Mouse (Mus musculus) T-helper 1 cell (primary cell): ENCODE results near the gene Clcf1.

ENCODE experiments used
- in situ Hi-C: fragments of 300-600 bp; cut with MboI, MseI; formaldehyde crosslinking; loops from one replicate; pipeline ENCODE4 v1.15.1; 2025; ENCODE audit warnings: high pct_unique_total_duplicates

Clcf1 gene

DNA sequence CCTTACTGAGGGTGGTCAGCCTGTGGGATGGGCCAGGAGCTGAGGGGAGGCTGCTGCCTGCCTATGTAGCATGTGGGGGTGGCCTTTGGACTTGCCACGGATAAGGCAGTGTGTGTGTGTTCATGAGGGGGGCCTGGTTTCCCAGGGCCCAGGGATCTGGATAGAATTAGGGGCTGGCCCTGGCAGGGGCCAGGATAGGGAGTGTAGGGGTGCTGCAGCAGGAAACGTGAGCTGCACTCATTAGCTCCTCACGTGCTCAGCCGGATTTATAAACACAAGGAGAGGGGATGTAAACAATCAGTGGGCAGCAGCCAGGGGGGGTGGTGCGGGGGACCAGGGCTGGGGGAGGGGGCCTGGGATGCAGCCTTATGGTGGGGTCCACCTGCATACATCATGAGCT, 3.1 kb downstream of the Clcf1 start:
- in situ Hi-C loops = no loop called here

DNA sequence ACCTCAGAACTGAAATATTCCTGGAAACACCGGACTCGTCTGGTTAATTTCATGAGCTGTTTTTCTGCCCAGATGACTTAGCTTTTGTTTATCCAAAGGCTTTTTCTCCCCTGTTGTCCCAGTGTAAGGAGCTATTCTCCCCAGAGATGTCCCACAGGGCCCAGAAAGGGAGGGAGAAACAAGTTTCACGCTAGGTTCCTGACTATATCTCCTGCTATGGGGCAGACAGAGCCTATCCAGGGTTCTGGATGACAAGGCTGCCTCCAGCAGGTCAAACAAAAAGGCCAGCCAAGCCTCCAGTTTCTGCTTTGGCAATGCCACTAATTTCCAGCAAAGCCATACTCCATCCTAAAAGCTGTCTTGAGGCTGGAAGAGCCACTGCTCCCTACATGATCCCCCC, 3.8 kb downstream of the Clcf1 start:
- in situ Hi-C loops = no loop called here

DNA sequence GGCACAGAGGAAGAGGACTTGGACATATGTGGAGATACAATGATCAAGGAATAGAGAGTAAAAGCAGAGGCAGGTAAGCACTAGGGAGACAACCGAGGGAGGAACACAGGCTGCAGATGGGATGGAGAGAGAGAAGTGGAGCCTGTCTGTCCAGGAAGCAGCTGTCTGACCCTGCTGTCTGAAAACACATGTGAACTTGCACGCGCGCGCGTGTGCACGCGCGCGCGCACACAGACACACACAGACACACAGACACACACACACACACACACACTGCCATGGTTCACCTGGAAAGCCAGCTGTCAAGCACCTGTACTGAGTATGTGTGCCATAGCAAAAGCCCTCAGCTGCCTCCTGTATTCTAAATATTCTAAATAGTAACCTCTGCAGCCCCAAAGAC, 4.3 kb downstream of the Clcf1 start:
- in situ Hi-C loops = no loop called here

DNA sequence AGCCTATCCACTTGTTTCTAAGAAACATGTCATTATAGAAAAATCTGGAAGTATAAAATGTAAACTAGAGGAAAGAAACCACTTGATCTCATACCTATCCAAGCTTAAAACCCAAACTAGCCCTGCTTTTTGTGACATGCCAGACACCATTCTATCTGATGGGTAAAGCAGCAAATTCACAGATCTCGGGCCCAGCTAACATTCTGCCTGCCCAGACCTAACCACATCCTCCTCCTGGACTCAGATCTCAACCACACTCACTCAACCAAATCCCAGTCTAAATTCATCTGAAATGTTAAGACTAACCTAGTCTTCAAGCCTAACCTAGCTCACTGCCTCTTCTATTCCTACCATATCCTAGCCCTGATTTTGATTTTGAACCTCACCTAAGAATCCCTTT, 4.7 kb downstream of the Clcf1 start:
- in situ Hi-C loops = no loop called here

DNA sequence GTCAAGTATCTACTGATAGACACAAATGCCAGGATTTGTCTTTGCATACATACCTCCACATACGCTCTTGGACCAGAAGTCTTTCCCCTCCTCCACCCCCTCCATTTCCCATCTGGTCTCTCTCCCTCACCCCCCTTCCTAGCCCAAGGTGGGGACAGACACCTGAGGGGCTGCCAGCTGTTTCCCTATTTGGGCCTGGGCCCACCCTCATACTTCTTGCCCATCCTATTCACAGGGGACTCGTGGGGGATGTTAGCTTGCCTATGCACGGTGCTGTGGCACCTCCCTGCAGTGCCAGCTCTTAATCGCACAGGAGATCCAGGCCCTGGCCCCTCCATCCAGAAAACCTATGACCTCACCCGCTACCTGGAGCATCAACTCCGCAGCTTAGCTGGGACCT, 5.9 kb downstream of the Clcf1 start:
- in situ Hi-C loops = no loop called here

DNA sequence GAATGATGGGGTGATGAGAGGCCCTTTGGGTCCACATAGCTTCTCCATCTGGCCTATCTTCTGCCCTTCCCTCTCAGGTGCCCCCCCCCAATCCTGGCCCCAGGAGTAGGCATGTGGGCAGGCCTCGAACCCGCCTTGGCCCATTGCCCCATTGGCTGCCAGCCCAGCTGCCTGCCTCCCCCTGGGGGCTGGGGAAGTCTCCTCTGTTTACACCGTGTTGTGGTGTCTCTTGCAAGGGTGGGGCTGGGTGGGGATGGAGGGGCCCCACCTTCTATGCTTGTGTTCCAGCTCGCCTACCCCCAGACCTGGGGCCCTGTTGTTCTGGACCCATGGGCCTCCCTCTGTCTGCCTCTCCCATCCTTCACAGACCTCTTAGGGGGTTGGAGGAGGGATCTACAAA, 6.4 kb downstream of the Clcf1 start:
- in situ Hi-C loops = no loop called here

DNA sequence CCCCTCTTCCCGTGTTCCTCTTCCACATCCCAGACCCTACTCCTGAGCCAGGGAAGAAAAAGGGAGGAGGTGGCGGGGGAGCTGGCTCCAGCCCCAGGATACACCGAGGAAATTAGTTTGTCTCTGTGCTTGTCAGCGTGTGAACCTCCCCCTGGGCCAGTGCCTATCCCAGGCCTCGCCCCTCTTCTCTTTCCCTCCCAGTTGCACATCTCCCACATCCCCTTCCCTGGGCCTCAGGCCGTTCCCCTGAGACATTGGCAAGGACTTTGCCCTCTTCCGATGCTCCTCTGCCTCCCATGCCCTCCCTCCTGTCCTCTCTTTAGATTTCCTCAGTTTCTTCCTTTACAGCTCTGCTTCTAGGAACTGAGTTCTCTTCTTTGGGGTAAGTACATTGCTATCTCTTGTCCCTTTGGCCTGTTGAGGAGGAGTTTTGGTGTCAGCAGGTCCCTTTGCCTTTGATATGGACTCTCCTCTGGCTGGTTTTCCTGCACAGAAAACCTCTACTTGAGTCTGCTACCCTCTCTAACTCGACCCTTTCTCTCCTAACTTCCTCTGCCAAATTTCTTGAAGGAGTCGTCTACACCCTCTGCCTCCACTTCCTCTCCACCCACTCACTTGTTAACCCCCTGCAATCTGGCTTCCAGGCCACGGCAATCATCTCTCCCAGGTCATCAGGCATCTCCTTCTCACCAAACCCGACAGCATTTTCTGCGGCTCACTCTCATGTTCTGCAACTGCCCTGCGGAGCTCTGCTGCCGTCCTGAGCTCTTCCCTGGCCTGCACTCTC, 7.1 kb downstream of the Clcf1 start:
- in situ Hi-C loops = no loop called here

DNA sequence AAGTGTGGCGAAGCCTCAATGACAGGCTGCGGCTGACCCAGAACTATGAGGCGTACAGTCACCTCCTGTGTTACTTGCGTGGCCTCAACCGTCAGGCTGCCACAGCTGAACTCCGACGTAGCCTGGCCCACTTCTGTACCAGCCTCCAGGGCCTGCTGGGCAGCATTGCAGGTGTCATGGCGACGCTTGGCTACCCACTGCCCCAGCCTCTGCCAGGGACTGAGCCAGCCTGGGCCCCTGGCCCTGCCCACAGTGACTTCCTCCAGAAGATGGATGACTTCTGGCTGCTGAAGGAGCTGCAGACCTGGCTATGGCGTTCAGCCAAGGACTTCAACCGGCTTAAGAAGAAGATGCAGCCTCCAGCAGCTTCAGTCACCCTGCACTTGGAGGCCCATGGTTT, 8.1 kb downstream of the Clcf1 start:
- in situ Hi-C loops = no loop called here

DNA sequence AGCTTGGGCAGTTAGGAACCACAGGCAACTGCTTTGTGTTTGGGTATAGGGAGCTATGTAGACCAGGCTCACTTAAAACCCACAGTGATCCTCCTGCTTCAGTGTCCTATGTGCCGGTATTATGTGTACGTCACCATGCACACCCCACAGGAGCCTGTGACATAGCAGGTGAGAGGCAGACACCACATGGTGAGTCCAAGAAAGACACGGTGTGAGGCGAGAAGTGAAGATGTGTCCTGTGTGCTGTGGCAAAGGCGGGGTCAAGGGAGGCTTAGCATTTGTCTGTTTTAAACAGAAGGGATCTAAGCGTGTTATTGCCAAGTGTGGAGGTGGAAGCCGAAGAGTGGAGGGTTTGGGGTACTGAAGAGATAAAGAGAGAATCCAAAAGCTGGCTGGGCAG, 12.7 kb downstream of the Clcf1 start:
- in situ Hi-C loops = no loop called here

DNA sequence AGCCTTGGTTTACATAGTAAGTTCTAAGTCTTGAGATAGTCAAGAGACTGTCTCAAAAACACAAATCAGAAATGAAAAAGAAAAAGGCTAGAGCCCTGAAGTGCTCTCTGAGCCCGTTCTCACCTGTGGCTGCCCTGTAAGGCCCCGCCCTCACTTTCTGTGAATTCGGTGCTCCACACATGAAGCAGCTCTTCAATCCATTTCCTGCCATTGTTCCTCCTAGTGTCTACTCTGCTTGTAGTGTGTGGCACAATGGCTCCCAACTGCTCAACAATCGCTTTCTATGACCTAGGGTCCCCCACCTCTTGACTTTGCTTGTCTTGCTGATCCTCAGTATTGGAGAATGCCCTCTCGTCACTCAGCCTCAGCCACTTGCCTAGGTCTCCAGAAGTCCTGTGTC, 13.4 kb downstream of the Clcf1 start:
- in situ Hi-C loops = no loop called here

DNA sequence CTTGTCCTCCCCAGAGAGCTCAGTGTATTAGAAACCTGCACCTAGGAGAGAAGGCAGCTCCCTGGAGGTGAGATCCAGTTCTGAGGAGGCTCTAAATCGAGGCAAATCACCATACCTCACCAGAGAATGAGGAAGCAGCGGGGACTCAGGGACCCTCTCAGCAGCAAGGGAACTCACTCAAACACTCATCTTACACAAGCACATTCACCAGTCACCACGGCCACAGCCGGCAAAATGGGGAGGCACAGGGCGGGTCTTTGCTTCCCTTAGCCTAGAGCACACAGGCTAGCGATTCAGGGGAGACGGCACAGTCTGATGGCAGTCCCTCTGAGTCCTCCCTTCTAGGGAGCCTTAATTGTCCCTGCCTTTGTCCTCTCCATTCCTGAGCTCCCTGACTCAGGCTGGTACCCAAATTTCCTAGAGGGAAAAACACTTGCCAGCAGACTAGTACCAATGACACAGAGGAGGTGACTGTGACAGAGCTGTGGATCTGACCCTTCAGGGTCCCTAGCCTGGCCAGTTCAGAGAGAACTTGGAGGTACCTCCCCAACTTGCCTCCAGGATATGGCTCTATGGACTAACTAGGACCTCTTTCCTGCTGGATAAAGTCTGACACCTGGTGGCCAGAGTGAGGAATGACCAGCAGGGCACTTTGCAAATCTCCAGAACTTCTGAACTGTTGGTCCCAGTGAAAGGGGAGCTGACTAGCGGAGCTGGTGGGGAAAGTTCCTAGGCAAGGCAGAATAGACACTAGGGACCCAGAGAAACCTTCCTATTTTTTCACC, 14.0 kb downstream of the Clcf1 start:
- in situ Hi-C loops = no loop called here

DNA sequence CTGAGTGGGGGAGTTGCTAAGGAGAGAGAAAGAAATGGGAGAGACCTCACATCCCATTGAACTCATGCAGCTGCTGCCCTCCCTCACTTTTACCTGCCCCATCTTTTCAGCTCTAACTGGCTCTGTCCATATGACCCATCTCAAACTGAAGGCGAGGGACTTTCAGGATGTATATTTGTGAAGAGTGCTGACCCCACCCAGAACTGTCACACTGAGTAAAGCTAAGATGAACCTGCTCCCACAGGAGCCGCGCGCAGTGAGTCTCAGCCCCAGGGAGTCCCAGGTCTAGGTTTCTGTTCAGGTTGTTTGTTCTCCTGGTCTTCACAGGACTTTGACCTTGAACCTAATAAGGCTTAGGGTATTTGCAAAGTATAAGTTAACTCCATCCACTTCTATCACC, 14.9 kb downstream of the Clcf1 start:
- in situ Hi-C loops = no loop called here

DNA sequence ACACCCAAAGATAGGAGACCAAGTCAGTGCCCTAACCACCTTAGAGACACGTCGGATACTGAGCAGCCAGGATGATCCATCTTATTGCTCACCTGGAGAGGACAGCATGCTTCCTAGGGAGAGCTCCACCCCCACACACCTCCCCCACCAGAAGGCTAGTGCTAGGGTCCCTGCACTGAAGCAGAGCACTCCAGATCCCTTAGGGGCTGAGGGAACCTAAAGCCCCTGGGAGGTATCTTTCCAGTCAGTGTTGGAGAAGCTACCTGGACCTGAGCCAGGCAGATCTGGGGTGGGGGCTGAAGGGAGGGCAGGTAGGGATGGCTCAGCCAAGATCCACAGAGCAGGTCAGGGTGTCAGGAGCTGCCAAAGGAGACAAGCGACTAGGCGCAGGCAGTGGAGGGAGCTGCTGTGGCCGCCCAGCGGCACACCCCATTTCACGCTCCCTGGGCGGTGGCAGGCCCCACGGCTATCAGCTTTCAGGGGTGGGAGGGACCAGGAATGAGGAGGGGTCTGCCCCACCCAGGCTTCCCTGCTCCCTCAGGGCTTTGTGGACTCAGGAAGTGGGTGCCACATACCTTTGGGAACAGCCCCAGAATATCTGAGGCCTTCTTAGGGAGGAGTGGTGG, 15.5 kb downstream of the Clcf1 start:
- in situ Hi-C loops = no loop called here

DNA sequence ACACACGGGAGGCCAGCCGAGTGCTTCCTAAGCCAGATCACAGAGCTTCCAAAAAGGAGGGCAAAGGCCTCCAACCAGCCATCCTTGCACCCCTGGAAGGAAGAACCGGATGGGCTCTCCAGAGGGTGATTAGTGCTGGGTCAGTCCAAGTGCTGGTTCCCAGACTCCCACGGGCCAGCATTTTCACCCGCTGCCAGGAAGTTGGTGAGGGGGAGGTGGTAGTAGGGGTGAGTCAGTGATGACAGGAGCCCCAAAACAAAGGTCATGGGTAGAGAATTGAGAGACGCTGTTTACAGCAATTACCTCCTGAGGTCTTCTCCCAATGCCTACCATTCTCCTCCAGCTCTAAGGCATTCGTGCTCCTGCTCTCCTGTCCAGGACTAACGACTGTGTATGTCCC, 16.4 kb downstream of the Clcf1 start:
- in situ Hi-C loops = no loop called here

DNA sequence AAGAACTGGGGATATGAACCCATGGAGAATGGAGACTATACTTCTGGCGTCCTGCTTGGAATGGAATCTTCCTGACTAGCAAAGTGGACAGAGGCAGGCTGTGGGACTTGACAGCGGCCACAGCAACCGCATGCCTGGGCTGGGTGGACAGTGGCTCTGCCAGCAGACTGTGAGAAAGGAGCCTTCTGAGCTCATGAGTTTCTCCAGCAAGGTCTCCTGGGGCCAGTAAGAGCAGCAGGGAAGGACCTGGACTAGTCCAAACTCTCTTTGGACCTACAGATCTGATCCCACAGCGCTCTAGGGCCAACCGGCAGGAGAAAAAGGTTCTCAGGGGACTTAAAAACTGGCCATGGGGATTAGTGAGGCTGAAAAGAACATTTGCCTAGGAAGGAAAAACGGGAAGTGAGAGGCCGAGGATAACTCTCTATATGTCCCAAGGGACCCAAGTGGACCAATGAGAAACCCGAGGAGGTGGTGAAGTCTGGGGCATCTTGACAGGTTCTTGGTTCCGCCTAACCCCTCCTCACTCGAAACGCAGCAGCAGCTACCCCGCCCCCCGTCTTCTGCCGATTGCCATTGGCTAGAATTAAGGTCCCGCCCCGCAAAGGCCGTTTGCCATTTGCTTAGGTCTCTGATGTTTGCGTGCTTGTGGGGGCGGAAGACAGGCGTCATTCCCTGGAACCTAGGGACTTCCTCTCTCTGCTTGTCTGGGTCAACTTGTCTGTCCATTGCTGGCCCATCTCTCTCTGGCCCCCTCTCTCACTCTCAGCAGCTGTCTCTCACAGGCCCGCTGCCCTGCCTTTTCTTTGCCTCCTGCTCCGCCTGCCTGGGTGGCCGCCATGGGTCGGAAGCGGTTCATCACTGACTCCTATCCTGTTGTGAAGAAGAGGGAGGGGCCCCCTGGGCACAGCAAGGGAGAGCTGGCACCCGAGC, 17.5 kb downstream of the Clcf1 start, which contains the start of gene Pold4:
Pold4 (plus strand) TSS at position 647 of the 933 bp plus-strand sequence.
- in situ Hi-C loops = no loop called here

DNA sequence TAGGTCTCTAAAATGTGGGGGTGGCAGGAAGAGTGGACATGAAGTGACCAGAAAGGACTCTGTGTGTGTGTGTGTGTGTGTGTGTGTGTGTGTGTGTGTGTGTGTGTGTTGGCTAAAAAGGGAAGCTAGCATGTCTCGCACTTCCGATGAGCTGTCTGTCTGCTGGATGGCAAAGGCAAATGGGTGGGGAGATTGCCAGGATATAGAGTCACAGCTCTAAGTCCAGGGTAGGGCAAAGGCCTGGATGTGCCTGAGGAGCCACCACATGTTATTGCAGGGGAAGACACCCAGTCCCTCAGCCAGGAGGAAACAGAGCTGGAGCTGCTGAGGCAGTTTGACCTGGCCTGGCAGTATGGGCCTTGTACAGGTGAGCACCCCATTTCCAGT, 18.1 kb downstream of the Clcf1 start:
- in situ Hi-C loops = no loop called here

DNA sequence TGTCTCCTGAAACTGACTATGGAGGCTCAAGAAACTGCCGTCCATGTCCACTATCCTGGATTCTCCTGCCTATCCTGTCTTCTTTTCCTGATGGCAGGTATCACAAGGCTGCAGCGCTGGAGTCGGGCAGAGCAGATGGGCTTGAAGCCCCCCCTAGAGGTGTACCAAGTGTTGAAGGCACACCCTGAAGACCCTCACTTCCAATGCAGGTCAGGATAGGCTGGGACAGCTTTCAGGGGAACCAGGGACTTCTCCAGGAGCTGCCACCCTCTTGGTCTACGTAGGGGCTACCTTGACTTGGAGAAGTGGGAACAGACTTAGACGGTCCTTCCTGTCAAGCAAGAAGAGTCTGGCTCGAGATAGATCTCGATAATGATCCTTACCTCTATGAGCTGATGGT, 18.6 kb downstream of the Clcf1 start:
- in situ Hi-C loops = no loop called here

DNA sequence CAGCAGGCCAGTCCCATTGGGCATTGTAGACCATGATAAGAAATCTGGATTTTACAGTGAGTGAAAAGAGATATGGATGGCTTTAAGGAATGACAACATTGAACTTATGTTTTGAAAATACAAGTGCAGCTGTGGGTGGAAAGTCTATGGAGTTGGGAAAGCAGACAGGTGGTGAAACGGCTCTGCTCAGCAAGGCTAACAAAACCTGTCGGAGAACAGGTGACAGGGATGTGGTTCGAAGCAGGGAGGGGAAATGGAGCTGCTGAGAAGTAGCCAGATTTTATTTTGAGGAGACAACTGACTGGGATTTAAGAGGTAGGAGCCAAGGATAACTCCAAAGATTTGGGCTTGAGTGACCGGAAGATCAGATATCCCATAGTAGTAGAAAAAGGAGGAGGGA, 20.5 kb downstream of the Clcf1 start:
- in situ Hi-C loops = no loop called here

DNA sequence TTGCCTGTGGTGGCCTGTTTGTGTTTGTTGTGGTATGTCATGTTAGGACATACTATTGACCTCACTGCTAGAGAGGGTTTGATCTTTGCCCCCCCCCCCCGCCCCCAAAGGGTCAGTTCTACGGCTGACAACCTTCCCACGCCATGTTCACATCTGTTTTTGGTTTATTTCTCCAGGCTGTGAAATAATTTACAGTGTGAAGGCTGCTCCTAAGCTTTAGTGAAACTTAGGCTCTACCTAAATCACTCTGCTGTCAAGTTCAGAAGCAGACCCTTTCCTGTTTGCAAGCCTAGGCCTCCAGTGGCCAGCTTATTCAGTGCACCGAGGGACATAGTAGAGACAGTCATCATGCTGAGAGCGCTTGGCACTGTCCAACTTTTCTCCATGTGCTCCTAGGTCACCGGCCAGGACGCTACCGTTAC, 26.2 kb downstream of the Clcf1 start:
- in situ Hi-C loops = loop anchor here (5.0 kb wide), 1 partner anchor 33 kb away; no protein-coding TSS in a partner anchor

DNA sequence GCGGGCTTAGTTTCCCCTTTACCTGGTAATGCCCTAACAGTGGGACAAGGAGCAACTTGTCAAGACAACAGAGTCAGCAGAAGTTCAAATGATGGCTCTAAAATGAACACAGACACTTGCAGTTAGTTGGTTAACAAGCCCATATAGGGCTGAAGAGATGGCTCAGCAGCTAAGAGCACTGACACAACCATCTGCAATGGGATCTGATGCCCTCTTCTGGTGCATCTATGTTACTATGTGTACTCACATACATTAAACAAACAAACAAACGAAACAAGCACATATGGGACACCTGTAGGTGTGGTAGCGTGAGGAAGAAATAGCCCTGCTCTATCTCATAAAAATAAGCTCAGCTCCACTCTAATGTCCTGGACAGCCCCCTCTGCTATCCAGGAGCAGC, 28.4 kb downstream of the Clcf1 start:
- in situ Hi-C loops = loop anchor here (5.0 kb wide), 1 partner anchor 35 kb away; no protein-coding TSS in a partner anchor

DNA sequence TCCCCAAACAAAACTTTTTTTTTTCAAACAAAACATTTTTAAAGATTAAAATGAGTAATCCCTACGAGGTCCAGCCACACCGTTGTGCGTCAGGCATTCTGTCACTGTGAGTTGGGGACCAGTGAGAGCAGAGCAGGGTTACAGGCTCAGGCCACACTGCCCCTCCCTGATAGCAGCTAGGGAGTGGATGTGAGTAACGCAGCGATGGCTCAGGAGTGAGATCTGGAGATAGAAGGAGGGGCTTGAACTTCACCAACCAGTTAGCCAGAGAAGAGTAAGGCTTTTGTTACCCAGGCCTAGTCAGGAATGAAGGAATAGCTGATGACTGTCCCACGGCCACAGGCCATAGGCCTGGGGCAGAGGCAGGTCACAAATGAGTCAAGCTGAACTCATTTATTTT, 30.7 kb downstream of the Clcf1 start:
- in situ Hi-C loops = loop anchor here (5.0 kb wide), 1 partner anchor 37 kb away; no protein-coding TSS in a partner anchor
